Mouse (Mus musculus) hindbrain, embryonic 14.5 days (tissue): ENCODE measurements around the gene Hist1h3g. TPM values are rescaled to one million over a fixed set of nuclear protein-coding genes. Genes with fewer than 3 reads are reported as not detected.
"Not testable (repeated sequence)": the region's sequence is repeated elsewhere in the genome, so short reads cannot be mapped to it uniquely, and the experiment has no call there.

Experiments
- ATAC-seq: fragments of 200-750 bp; cut with Nextera tagmentation; 2 replicates; pipeline ENCODE4 v1.8.0; 2017; ENCODE audit warnings: moderate number of reproducible peaks, mild to moderate bottlenecking, moderate TSS enrichment, moderate library complexity; ENCODE audit not compliant: low FRiP score
- DNase-seq: peaks from one replicate; pipeline ENCODE4 v3.0.0-alpha.2; 2015; ENCODE audit warnings: low spot score
- H3K27ac ChIP-seq: fragments of 300-500 bp; sonication (generic); 2 replicates; pipeline ENCODE4 v1.5.1; 2014; ENCODE audit warnings: mild to moderate bottlenecking, moderate library complexity
- H3K27me3 ChIP-seq: fragments of 300-500 bp; sonication (generic); 2 replicates; pipeline ENCODE4 v1.6.1; 2014; ENCODE audit warnings: mild to moderate bottlenecking, low read length, mixed read lengths; ENCODE audit not compliant: control insufficient read depth, insufficient read depth
- H3K36me3 ChIP-seq: fragments of 300-500 bp; sonication (generic); replicated peaks from 2 replicates; pipeline ENCODE4 v1.6.1; 2014; ENCODE audit not compliant: control insufficient read depth, insufficient read depth
- H3K4me1 ChIP-seq: fragments of 300-500 bp; sonication (generic); replicated peaks from 2 replicates; pipeline ENCODE4 v1.6.1; 2014; ENCODE audit warnings: antibody characterized with exemption, low read length, mixed read lengths; ENCODE audit not compliant: control insufficient read depth, insufficient read depth
- H3K4me2 ChIP-seq: fragments of 300-500 bp; sonication (generic); replicated peaks from 2 replicates; pipeline ENCODE4 v1.6.1; 2014; ENCODE audit warnings: mild to moderate bottlenecking, moderate library complexity
- H3K4me3 ChIP-seq: fragments of 300-500 bp; sonication (generic); replicated peaks from 2 replicates; pipeline ENCODE4 v1.5.1; 2014; ENCODE audit warnings: mild to moderate bottlenecking, low read length
- H3K9ac ChIP-seq: fragments of 300-500 bp; sonication (generic); 2 replicates; pipeline ENCODE4 v1.6.1; 2014
- H3K9me3 ChIP-seq: fragments of 300-500 bp; sonication (generic); 2 replicates; pipeline ENCODE4 v1.6.1; 2016; ENCODE audit warnings: low read length; ENCODE audit not compliant: control insufficient read depth
- WGBS: fragments of 180-500 bp; shearing (Covaris S2); extraction: QIAGEN DNeasy Blood & Tissue Kit; methylation state at CpG from one replicate; pipeline ENCODE4 v1.1.7; 2014; 5-methylcytosine and 5-hydroxymethylcytosine counted together
- polyA plus RNA-seq: library from polyadenylated mRNA; unstranded; fragments of >200 nt; fragmentation: Nextera tagmentation; extraction: Ambion mirVana; gene quantifications from 2 replicates; pipeline ENCODE4 v1.2.1, GENCODE M21; 2014

The Hist1h3g gene
- polyA plus RNA-seq, 1 experiment from 2014 or later, result not detected

DNA sequence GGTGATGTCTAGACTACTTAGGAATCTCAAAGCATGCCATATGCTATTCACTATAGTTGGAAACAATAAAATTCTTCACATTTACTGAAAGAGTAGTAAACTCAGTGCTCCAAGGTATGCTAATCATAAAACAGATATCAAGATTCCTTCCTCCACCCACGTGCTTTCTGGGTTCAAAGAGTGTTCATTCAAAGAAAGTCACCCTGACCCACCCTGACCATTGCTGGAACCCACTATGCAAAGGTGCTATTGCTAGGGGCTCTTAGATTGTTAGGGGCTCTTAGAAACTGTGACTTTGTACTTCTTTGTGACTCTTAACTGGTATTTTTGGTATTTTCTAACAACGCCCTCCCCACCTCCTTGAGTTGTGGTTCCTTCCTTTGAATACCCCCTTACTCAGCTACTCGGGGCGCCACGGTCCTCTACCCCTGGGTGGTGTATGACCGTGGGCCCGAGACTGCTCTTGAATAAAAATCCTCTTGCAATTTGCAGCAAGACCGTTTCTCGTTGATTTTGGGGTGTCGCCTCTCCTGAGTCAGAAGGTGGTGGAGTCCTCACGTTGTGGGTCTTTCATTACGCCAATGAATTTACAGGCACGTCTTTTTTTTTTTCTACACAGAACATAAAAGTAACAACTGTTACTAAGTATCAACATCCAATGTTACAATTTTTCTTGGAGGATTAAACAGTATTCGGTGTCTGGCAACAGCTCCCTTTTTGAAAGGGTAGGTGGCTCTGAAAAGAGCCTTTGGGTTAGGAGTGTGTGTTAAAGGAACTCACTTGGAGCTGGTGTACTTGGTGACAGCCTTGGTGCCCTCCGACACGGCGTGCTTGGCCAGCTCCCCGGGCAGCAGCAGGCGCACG, 38.0 kb downstream of the Hist1h3g start:
- Histone ChIP-seq H3K4me2 (peak overlapping the region; percentile 67), H3K4me3 (peak overlapping the region; percentile 35), H3K27ac (peak overlapping the region; percentile 85), H3K4me1 (peaks cover 36% of the 10 kb centered on the region), H3K9ac (peak overlapping the region; percentile 28)
- not testable (repeated sequence) for H3K27me3 ChIP-seq, H3K9me3 ChIP-seq, H3K36me3 ChIP-seq, ATAC-seq, DNase-seq
- WGBS, result 8% methylated on average over 18 of the region's 20 CpGs

DNA sequence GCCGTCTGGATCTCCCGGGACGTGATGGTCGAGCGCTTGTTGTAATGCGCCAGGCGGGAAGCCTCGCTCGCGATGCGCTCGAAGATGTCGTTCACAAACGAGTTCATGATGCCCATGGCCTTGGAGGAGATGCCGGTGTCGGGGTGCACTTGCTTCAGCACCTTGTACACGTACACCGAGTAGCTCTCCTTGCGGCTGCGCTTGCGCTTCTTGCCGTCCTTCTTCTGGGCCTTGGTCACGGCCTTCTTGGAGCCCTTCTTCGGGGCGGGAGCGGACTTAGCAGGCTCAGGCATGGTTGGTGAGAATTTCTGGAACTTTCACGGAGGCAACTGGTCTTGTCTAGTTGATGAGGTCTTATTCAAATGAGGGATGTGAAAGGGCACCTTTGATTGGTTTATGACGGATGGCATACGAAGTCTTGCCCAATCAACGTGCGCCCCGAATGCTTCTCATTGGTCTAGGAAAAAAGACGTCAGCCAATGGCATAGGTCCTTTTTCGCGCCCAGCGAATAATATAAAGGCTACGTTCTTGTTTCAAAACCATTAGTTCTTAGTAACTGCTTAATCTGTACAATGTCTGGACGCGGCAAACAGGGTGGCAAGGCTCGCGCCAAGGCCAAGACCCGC, 38.8 kb downstream of the Hist1h3g start, which contains the start of the genes Hist1h2bf and Hist1h2ad:
Gene Hist1h2bf, minus strand, starts transcription at position 299 of the 627 bp plus-strand sequence.
Gene Hist1h2ad, plus strand, starts transcription at position 484 of the 627 bp plus-strand sequence.
- H3K9me3 ChIP-seq, H3K36me3 ChIP-seq, H3K27me3 ChIP-seq: not testable (repeated sequence)
- peak within 1 kb of the TSS; percentile 67 for H3K4me2 ChIP-seq
- ATAC-seq, result peak; percentile 93
- H3K27ac ChIP-seq, result peak within 1 kb of the TSS; percentile 87
- H3K4me1 ChIP-seq, result peaks cover 36% of the 10 kb centered on the region
- DNase-seq, result peak; percentile 96
- H3K9ac ChIP-seq, result peak within 1 kb of the TSS; percentile 28
- WGBS, result under 1% methylated on average over 24 of the region's 42 CpGs
- peak within 1 kb of the TSS; percentile 35 for H3K4me3 ChIP-seq

DNA sequence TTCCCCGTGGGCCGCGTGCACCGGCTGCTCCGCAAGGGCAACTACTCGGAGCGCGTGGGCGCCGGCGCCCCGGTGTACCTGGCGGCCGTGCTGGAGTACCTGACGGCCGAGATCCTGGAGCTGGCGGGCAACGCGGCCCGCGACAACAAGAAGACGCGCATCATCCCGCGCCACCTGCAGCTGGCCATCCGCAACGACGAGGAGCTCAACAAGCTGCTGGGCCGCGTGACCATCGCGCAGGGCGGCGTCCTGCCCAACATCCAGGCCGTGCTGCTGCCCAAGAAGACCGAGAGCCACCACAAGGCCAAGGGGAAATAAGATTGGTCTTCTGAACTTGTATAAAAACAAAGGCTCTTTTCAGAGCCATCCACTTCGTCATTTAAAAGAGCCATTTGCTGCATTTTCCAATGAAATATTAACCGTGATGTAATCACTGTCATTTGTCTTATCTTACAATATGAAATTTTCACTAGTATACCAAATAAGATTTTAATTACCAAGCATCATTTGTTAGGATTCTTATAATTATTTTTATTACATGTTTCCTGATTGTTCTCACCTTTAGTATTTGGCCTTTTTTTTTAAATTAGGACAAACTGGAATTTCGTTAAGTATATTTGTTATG, 39.4 kb downstream of the Hist1h3g start:
- not testable (repeated sequence) for H3K9ac ChIP-seq, ATAC-seq
- peak; percentile 37 for DNase-seq

DNA sequence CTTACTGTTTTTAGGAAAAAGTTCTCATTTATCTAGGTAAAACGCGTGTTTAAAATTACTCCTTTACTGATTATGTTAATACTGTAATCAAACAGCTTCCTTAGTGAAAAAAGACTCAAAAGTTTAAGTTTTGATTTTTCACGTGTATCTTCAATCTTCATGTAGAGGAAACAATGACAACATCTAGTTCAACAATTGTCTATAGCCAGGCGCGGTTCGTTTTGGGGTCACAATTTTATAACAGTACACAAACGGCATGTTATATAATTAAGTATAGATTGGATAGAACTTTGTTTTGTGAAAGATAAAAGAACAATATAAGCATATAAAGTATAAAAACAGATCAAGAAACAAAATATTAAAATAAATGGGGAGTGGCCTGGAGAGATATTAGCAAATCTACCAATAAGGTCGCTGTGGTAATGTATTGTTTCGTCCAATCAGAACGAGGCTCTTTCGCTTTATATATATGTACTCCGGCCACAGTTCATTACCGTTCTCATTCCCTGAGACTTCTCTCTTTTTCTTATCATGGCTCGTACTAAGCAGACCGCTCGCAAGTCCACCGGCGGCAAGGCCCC, 40.1 kb downstream of the Hist1h3g start, which contains the start of gene Hist1h3d:
Gene Hist1h3d, plus strand, starts transcription at position 493 of the 581 bp plus-strand sequence.
- H3K27ac ChIP-seq, result peak within 1 kb of the TSS; percentile 87
- H3K4me1 ChIP-seq, result peaks cover 31% of the 10 kb centered on the region
- DNase-seq, result peak; percentile 87
- no peaks in the 10 kb centered on the region for H3K36me3 ChIP-seq
- ATAC-seq, result peak; percentile 62
- WGBS, result under 1% methylated on average over 18 of the region's 18 CpGs
- no peaks in the 10 kb centered on the region for H3K9me3 ChIP-seq
- H3K4me2 ChIP-seq, result peak within 1 kb of the TSS; percentile 67
- peak within 1 kb of the TSS; percentile 71 for H3K9ac ChIP-seq
- H3K4me3 ChIP-seq, result peak within 1 kb of the TSS; percentile 35
- H3K27me3 ChIP-seq, result no peaks in the 10 kb centered on the region

More for the DNA sequence above, 39.4 kb downstream of the Hist1h3g start:
- Histone ChIP-seq H3K4me3 (peak overlapping the region; percentile 35), H3K4me2 (peak overlapping the region; percentile 67), H3K27ac (peak overlapping the region; percentile 87), H3K4me1 (peaks cover 36% of the 10 kb centered on the region)
- not testable (repeated sequence) for H3K36me3 ChIP-seq, H3K9me3 ChIP-seq, H3K27me3 ChIP-seq
- under 1% methylated on average over 6 of the region's 39 CpGs for WGBS

DNA sequence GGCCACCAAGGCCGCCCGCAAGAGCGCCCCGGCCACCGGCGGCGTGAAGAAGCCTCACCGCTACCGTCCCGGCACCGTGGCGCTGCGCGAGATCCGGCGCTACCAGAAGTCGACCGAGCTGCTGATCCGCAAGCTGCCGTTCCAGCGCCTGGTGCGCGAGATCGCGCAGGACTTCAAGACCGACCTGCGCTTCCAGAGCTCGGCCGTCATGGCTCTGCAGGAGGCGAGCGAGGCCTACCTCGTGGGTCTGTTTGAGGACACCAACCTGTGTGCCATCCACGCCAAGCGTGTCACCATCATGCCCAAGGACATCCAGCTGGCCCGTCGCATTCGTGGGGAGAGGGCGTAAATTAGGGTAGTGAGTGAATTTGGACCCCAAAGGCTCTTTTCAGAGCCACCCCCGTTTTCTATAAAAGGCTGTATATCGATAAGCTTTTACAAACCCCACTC, 40.7 kb downstream of the Hist1h3g start:
- under 1% methylated on average over 8 of the region's 40 CpGs for WGBS

DNA sequence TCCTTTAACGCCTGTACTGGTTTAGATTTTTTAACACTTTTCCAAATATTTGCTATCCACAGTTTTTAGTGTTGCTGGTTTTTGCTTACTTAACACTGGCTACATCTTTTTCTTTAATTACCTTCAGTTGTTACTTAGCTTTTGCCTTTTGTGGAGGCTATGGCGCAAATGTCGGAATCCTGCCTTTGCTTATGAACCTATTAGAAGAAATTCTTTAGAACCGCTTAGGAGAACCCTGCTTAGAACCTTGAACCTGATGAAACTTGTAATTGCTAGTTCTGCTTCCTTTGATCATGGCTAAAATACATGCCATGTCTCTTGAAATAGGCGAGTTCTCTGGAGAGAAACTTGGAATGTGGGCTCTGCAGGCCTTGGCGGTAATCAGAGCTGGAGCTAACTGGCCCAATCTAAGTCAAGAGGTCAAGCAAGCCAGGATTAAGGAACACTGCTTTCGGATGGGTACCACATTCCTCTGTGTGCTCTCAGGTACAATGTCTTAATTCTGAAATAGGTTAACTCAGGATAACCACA, 41.2 kb downstream of the Hist1h3g start:
- no peaks in the 10 kb centered on the region for H3K9me3 ChIP-seq
- DNase-seq (no peak), ATAC-seq (no peak)
- H3K27me3 ChIP-seq, result no peaks in the 10 kb centered on the region
- WGBS, result 6% methylated on average over 7 of the region's 7 CpGs
- H3K27ac ChIP-seq, result peak overlapping the region; percentile 67
- H3K36me3 ChIP-seq, result no peaks in the 10 kb centered on the region
- H3K9ac ChIP-seq, result peak overlapping the region; percentile 71
- peak overlapping the region; percentile 35 for H3K4me3 ChIP-seq
- peak overlapping the region; percentile 67 for H3K4me2 ChIP-seq
- H3K4me1 ChIP-seq, result peaks cover 29% of the 10 kb centered on the region

More for the DNA sequence above, 40.7 kb downstream of the Hist1h3g start:
- H3K4me2 ChIP-seq, result peak overlapping the region; percentile 67
- H3K9me3 ChIP-seq, H3K36me3 ChIP-seq, DNase-seq, ATAC-seq, H3K27me3 ChIP-seq: not testable (repeated sequence)
- H3K4me3 ChIP-seq, result peak overlapping the region; percentile 35
- peak overlapping the region; percentile 71 for H3K9ac ChIP-seq
- H3K4me1 ChIP-seq, result peaks cover 29% of the 10 kb centered on the region
- H3K27ac ChIP-seq, result peak overlapping the region; percentile 67

DNA sequence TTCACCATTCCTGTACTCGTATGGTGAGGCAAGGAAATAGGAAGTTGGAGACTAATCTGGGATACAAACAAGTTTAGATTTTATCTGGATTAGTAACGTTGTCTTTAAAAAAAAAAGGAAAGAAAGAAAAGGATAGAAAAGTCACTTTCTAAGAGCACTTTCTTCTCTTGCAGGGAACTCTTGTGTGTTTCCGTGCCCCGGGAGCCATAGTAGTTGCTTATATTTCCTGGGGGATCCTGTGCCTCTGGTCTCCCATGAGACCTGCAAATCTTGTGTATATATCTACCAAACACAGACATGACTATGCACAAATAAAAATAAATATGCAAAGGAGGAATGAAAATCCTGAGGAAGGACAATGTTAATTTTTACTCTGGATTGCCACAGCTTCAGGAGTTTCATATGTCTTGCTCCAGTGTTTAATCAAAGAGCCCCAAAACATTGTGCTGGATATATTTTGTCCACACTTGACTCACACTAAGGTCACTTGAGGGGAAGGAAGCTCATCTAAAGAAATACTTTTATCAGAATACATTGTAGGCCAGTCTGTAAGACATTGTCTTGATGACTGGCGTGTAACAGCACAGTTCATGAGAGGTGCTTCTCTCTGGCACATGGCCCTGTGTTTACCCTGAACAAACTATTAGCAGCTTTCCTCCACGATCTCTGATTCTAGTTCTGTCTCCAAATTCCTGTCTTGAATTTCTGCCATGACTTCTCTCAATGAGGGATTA, 41.9 kb downstream of the Hist1h3g start:
- H3K27ac ChIP-seq, result no peak overlapping the region
- H3K4me1 ChIP-seq, result peaks cover 30% of the 10 kb centered on the region
- ATAC-seq, result no peak
- no peak for DNase-seq
- peak overlapping the region; percentile 35; the same call in 1 of the 2 replicates for H3K4me3 ChIP-seq
- H3K36me3 ChIP-seq, result no peaks in the 10 kb centered on the region
- H3K4me2 ChIP-seq, result peak overlapping the region; percentile 67
- H3K9ac ChIP-seq, result 0 out of 2 replicates have a peak overlapping the region, but pooled peaks have one; percentile 71
- WGBS, result 56% methylated on average over 6 of the region's 6 CpGs
- H3K27me3 ChIP-seq, result no peaks in the 10 kb centered on the region
- H3K9me3 ChIP-seq, result no peaks in the 10 kb centered on the region

DNA sequence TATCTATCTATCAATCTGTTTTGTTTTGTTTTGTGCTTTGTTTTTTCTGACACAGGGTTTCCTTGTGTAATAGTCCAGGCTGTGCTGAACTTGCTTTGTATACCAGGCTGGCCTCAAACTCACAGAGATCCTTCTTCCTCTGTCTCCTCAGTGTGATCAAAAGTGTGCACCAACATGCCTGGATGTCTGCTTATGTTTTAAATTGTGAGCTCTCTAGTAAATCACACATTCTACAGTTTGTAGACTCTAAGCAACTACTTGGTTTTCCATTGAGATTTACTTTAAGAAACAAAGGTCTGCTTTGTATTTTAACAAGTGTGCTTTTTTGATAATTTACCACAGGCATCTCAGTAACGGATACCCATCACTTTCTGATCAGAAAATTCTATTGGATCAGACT, 42.6 kb downstream of the Hist1h3g start:
- Histone ChIP-seq H3K9ac (no peak overlapping the region), H3K27ac (no peak overlapping the region), H3K4me3 (no peak overlapping the region), H3K4me1 (peaks cover 30% of the 10 kb centered on the region), H3K9me3 (no peaks in the 10 kb centered on the region), H3K27me3 (no peaks in the 10 kb centered on the region), H3K36me3 (no peaks in the 10 kb centered on the region), H3K4me2 (no peak overlapping the region)
- WGBS, result 97% methylated on average over 1 of the region's 1 CpGs
- no peak for ATAC-seq
- DNase-seq, result no peak
